Mouse (Mus musculus) retina, postnatal 7 days (tissue): ENCODE results near the gene Gm15155.
"Not testable (repeated sequence)": the region's sequence is repeated elsewhere in the genome, so short reads cannot be mapped to it uniquely, and the experiment has no call there.

Experiments used
- DNase-seq: peaks from one replicate; pipeline ENCODE4 v3.0.0-alpha.2; 2012; ENCODE audit warnings: low read depth, low spot score

The Gm15155 gene

DNA sequence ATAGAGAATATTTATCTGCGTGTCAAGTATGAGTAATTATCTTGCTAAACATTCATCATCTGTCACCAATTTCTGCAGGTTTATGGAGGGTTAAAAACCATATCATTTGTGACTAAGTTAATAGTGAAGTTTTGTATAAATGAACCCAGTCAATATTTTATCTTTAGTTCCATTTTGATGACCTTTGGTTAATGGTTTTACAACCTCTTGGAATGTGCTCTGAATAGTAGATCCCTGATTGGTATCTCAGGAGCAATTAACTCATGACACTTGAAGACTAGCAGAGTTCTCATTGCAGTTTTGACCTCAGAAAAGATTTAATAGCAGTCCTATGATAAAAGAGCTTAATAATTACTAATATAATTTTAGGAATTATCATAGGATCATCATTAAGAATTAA lies 385.2 kb downstream of the Gm15155 start:
- no peak for DNase-seq

DNA sequence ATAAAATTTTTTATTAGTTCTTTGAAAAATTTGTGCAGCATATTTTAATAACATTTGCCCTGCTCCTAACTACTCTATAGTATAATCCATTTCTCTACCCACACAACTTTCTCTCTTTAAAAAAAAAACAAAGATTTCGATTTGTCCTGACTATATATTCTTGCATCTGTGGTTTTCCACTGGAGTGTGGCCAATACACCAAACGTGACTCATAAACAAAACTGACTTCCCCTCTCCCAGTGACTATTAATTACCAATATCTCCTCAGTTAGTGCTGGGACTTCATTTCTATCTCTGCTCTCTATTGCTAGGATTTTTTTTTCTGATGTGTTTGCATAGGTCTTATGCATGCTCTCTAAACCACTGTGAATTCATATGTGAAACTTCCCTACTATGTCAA lies 531.2 kb downstream of the Gm15155 start:
- no peak for DNase-seq

DNA sequence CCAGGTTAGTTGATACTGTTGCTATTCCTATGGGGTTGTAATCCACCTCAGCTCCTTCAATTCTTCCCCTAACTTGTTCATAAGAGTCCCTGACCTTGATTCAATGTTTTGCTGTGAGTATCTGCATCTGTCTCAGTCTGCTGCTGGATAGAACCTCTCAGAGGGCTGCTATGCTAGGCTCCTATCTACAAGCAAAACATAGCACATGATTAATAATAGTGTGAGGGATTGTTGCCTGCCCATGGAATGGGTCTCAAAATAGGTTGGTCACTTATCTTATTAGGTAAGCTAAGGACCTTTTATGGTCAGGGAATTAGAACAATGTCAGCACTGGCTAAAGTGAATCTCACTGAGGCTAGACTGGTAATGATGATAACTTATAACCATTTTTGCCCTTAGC lies 547.0 kb downstream of the Gm15155 start:
- DNase-seq = no peak

DNA sequence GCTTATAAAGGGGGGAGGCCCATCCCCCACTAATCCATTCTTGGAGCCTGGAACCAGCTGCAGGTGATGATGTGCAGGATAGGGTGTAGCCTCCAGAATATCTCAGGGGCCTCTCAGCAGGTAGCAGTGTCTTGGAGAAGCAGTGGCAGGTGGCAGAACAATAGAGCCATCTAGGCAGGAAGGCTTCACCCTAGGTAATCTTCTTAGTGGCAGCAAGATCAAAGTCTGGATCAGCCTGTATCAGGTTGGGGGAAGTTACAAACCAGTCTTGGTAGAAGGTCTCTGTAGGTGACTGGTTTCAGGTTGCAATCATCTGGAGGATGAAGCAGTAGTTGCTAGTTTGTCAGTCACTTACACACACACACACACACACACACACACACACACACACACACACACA lies 679.3 kb downstream of the Gm15155 start:
- DNase-seq = not testable (repeated sequence)
